Mouse (Mus musculus) lung, postnatal 0 days (tissue): Measurements from ENCODE around the gene Tvp23a.

ENCODE experiments used
- CTCF ChIP-seq: IDR thresholded peaks from 2 replicates; pipeline ENCODE4 v1.5.1; 2016; ENCODE audit warnings: antibody characterized with exemption, mild to moderate bottlenecking
- EP300 ChIP-seq: IDR thresholded peaks from 2 replicates; pipeline ENCODE4 v1.6.1; 2016; ENCODE audit warnings: antibody characterized with exemption, mild to moderate bottlenecking, control low read depth

DNA sequence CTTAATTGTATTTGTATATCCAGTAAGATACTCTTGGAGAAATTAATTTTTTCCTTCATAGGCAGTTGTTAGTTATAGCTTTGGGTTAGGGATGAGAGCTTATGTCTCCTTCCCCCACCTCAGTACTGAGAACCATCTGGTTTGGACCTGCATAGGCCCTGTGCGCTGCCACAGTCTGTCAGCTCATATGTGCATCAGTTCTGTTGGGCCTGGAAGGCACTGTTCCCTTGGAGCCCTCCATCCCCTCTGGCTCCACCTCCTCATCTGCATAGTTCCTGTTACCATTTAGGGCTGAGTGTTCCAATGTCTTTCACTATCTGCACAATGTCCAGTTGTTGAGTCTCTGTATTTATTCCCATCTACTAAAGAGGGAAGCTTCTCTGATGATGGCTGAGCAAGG, 21.0 kb upstream of the Tvp23a start:
- no peak for TF ChIP-seq CTCF
- TF ChIP-seq EP300 = no peak
